Mouse (Mus musculus) myocyte (in vitro differentiated cells): ENCODE results near the gene Adap1. TPM values are rescaled to one million over a fixed set of nuclear protein-coding genes. Genes with fewer than 3 reads are reported as not detected.

Experiments used
- H3K27me3 ChIP-seq: one replicate; pipeline ENCODE4 v1.6.1; 2011; ENCODE audit not compliant: control insufficient read depth, insufficient read depth, insufficient read length
- H3K36me3 ChIP-seq: one replicate; pipeline ENCODE4 v1.6.1; 2011; ENCODE audit not compliant: control insufficient read depth, insufficient read depth
- H3K4me2 ChIP-seq: one replicate; pipeline ENCODE4 v1.6.1; 2011; ENCODE audit warnings: low read depth, control low read depth
- H3K4me3 ChIP-seq: one replicate; pipeline ENCODE4 v1.5.1; 2011; ENCODE audit warnings: mild to moderate bottlenecking, control low read depth, moderate library complexity
- H3K79me2 ChIP-seq: one replicate; pipeline ENCODE4 v1.6.1; 2011; ENCODE audit not compliant: control insufficient read depth, insufficient read depth
- H3ac ChIP-seq: one replicate; pipeline ENCODE4 v1.6.1; 2011; ENCODE audit not compliant: control insufficient read depth, insufficient read length
- CEBPB ChIP-seq: IDR thresholded peaks from 2 replicates; pipeline ENCODE4 v1.6.1; 2011; ENCODE audit warnings: mild to moderate bottlenecking, moderate library complexity; ENCODE audit not compliant: poor library complexity, insufficient read depth, severe bottlenecking
- E2F4 ChIP-seq: IDR thresholded peaks from one replicate; pipeline ENCODE4 v1.6.1; 2011; ENCODE audit warnings: mild to moderate bottlenecking, control low read depth, moderate library complexity; ENCODE audit not compliant: insufficient read depth
- MAX ChIP-seq: IDR thresholded peaks from one replicate; pipeline ENCODE4 v1.6.1; 2011; ENCODE audit warnings: low read depth, mild to moderate bottlenecking, control low read depth
- MYOD1 ChIP-seq, 3 experiments: IDR thresholded peaks; one replicate each; pipeline ENCODE4 v1.6.1; 2011; ENCODE audit warnings: control low read depth in 2 of 3, low read depth in 2 of 3, mild to moderate bottlenecking in 2 of 3, moderate library complexity in 1 of 3; ENCODE audit not compliant: insufficient read length in 2 of 3, control insufficient read depth in 1 of 3
- MYOG ChIP-seq, 3 experiments: IDR thresholded peaks; one replicate each; pipeline ENCODE4 v1.6.1; 2011; ENCODE audit warnings: control low read depth in 2 of 3, low read depth in 2 of 3, mild to moderate bottlenecking in 2 of 3; ENCODE audit not compliant: insufficient read length in 2 of 3, control insufficient read depth in 1 of 3, insufficient read depth in 1 of 3
- POLR2A ChIP-seq: IDR thresholded peaks from one replicate; pipeline ENCODE4 v1.6.1; 2011; ENCODE audit warnings: low read depth, mild to moderate bottlenecking, control low read depth, moderate library complexity; ENCODE audit not compliant: insufficient read length
- POLR2AphosphoS2 ChIP-seq: IDR thresholded peaks from one replicate; pipeline ENCODE4 v1.6.1; 2011; ENCODE audit warnings: low read depth, control low read depth; ENCODE audit not compliant: insufficient read length
- REST ChIP-seq: IDR thresholded peaks from one replicate; pipeline ENCODE4 v1.6.1; 2011; ENCODE audit warnings: mild to moderate bottlenecking, control low read depth, moderate library complexity; ENCODE audit not compliant: insufficient read depth, insufficient read length
- SRF ChIP-seq: IDR thresholded peaks from one replicate; pipeline ENCODE4 v1.6.1; 2011; ENCODE audit warnings: low read depth; ENCODE audit not compliant: control insufficient read depth, insufficient read length
- TCF12 ChIP-seq: IDR thresholded peaks from one replicate; pipeline ENCODE4 v1.6.1; 2011; ENCODE audit warnings: mild to moderate bottlenecking, control low read depth; ENCODE audit not compliant: poor library complexity, insufficient read depth, severe bottlenecking
- TCF3 ChIP-seq: IDR thresholded peaks from one replicate; pipeline ENCODE4 v1.6.1; 2011; ENCODE audit warnings: low read depth, control low read depth; ENCODE audit not compliant: insufficient read length
- USF1 ChIP-seq: IDR thresholded peaks from one replicate; pipeline ENCODE4 v1.6.1; 2011; ENCODE audit warnings: low read depth, mild to moderate bottlenecking, control low read depth, moderate library complexity
- polyA plus RNA-seq: library from polyadenylated mRNA; unstranded; fragments of >200 nt; fragmentation: generic; extraction: Trizol; gene quantifications from one replicate; pipeline ENCODE4 v1.2.1, GENCODE M21; 2012; ENCODE audit warnings: missing spikeins

Adap1 gene
- polyA plus RNA-seq, 1 experiment = 0.04 TPM

GRCm38 (mm10) chr5:139331742-139332141 lies 6.3 kb upstream of the Adap1 start:
- no peak for TF ChIP-seq TCF12
- TF ChIP-seq USF1 = no peak
- no peak for TF ChIP-seq POLR2AphosphoS2
- TF ChIP-seq REST = no peak
- no peak for TF ChIP-seq CEBPB
- TF ChIP-seq MYOG (IDR thresholded peaks at IDR 0.05; ENCODE audit: control insufficient read depth in 1 of 3, insufficient read depth in 1 of 3, insufficient read length in 2 of 3, low read depth in 2 of 3) = no peak
- TF ChIP-seq MAX = no peak
- TF ChIP-seq POLR2A = no peak
- TF ChIP-seq SRF = no peak
- TF ChIP-seq MYOD1 (IDR thresholded peaks at IDR 0.05; ENCODE audit: control insufficient read depth in 1 of 3, insufficient read length in 2 of 3, low read depth in 2 of 3) = no peak
- no peak for TF ChIP-seq TCF3
- no peak for TF ChIP-seq E2F4
- Histone ChIP-seq H3K36me3 (no peaks in the 10 kb centered on the region), H3K79me2 (no peaks in the 10 kb centered on the region), H3K27me3 (peaks cover 4% of the 10 kb centered on the region), H3K4me2 (no peak overlapping the region), H3K4me3 (no peak overlapping the region), H3ac (no peak overlapping the region)

GRCm38 (mm10) chr5:139330766-139331165 lies 5.3 kb upstream of the Adap1 start:
- H3K27me3 ChIP-seq = peaks cover 7% of the 10 kb centered on the region
- no peak overlapping the region for H3K4me2 ChIP-seq
- H3ac ChIP-seq = no peak overlapping the region
- no peak overlapping the region for H3K4me3 ChIP-seq
- no peaks in the 10 kb centered on the region for H3K36me3 ChIP-seq
- TF ChIP-seq MYOG (IDR thresholded peaks at IDR 0.05; ENCODE audit: control insufficient read depth in 1 of 3, insufficient read depth in 1 of 3, insufficient read length in 2 of 3, low read depth in 2 of 3) (no peak), REST (no peak), USF1 (no peak), E2F4 (no peak), SRF (no peak), TCF12 (no peak), CEBPB (no peak), POLR2AphosphoS2 (no peak), MYOD1 (IDR thresholded peaks at IDR 0.05; ENCODE audit: control insufficient read depth in 1 of 3, insufficient read length in 2 of 3, low read depth in 2 of 3) (no peak), MAX (no peak), POLR2A (no peak), TCF3 (no peak)
- no peaks in the 10 kb centered on the region for H3K79me2 ChIP-seq

GRCm38 (mm10) chr5:139327634-139328020 lies 2.2 kb upstream of the Adap1 start:
- no peaks in the 10 kb centered on the region for H3K36me3 ChIP-seq
- H3K27me3 ChIP-seq = peaks cover 38% of the 10 kb centered on the region
- TF ChIP-seq REST = no peak
- TF ChIP-seq USF1 = no peak
- no peak for TF ChIP-seq TCF12
- no peak for TF ChIP-seq TCF3
- TF ChIP-seq E2F4 = no peak
- TF ChIP-seq MYOD1 (IDR thresholded peaks at IDR 0.05; ENCODE audit: control insufficient read depth in 1 of 3, insufficient read length in 2 of 3, low read depth in 2 of 3) = no peak
- no peak for TF ChIP-seq POLR2A
- no peak for TF ChIP-seq MAX
- TF ChIP-seq SRF = no peak
- TF ChIP-seq CEBPB = no peak
- TF ChIP-seq MYOG (IDR thresholded peaks at IDR 0.05; ENCODE audit: control insufficient read depth in 1 of 3, insufficient read depth in 1 of 3, insufficient read length in 2 of 3, low read depth in 2 of 3) = no peak
- TF ChIP-seq POLR2AphosphoS2 = no peak
- H3K4me3 ChIP-seq = no peak overlapping the region
- H3K79me2 ChIP-seq = no peaks in the 10 kb centered on the region
- H3ac ChIP-seq = no peak overlapping the region
- H3K4me2 ChIP-seq = no peak overlapping the region

GRCm38 (mm10) chr5:139326986-139327633 lies 1.7 kb upstream of the Adap1 start:
- H3K36me3 ChIP-seq = no peaks in the 10 kb centered on the region
- H3K4me3 ChIP-seq = no peak overlapping the region
- H3K4me2 ChIP-seq = no peak overlapping the region
- peaks cover 42% of the 10 kb centered on the region for H3K27me3 ChIP-seq
- TF ChIP-seq POLR2A (no peak), E2F4 (no peak), MYOD1 (IDR thresholded peaks at IDR 0.05; ENCODE audit: control insufficient read depth in 1 of 3, insufficient read length in 2 of 3, low read depth in 2 of 3) (no peak), REST (no peak), MYOG (IDR thresholded peaks at IDR 0.05; ENCODE audit: control insufficient read depth in 1 of 3, insufficient read depth in 1 of 3, insufficient read length in 2 of 3, low read depth in 2 of 3) (no peak), CEBPB (no peak), USF1 (no peak), MAX (no peak), POLR2AphosphoS2 (no peak), SRF (no peak), TCF12 (no peak), TCF3 (no peak)
- H3ac ChIP-seq = no peak overlapping the region
- H3K79me2 ChIP-seq = no peaks in the 10 kb centered on the region
